Mouse (Mus musculus) layer of hippocampus, adult 11-12 months (tissue): Measurements from ENCODE around the gene Slc12a1.
A peak's percentile ranks its signal among the peaks of the same experiment; 100 is the strongest.

Experiments
- DNase-seq: peaks from one replicate; pipeline ENCODE4 v3.0.0; 2022; ENCODE audit warnings: low spot score

Gene Slc12a1

GRCm38 (mm10) chr2:125208894-125209596 lies 56.7 kb downstream of the Slc12a1 start:
- DNase-seq, result peak; percentile 15

GRCm38 (mm10) chr2:125211831-125212510 lies 59.7 kb downstream of the Slc12a1 start:
- DNase-seq, result no peak

- DNase-seq, result peak; percentile 81
Observed at GRCm38 (mm10) chr2:125214592-125214991, 62.3 kb downstream of the Slc12a1 start.

GRCm38 (mm10) chr2:125217286-125217685 lies 65.0 kb downstream of the Slc12a1 start:
- DNase-seq, result no peak

GRCm38 (mm10) chr2:125218566-125218965 lies 66.3 kb downstream of the Slc12a1 start:
- DNase-seq, result no peak

GRCm38 (mm10) chr2:125219268-125219667 lies 67.0 kb downstream of the Slc12a1 start:
- DNase-seq, result no peak

- DNase-seq, result no peak
Observed at GRCm38 (mm10) chr2:125221673-125222072, 69.4 kb downstream of the Slc12a1 start.

GRCm38 (mm10) chr2:125228472-125229409 lies 76.4 kb downstream of the Slc12a1 start:
- DNase-seq, result no peak

GRCm38 (mm10) chr2:125232183-125232582 lies 79.9 kb downstream of the Slc12a1 start:
- DNase-seq, result no peak

- DNase-seq, result no peak
Observed at GRCm38 (mm10) chr2:125233537-125233936, 81.2 kb downstream of the Slc12a1 start.

GRCm38 (mm10) chr2:125234049-125234448 lies 81.7 kb downstream of the Slc12a1 start:
- DNase-seq, result no peak

GRCm38 (mm10) chr2:125245545-125246285 lies 93.4 kb downstream of the Slc12a1 start:
- DNase-seq, result no peak

- DNase-seq, result no peak
Observed at GRCm38 (mm10) chr2:125246669-125247068, 94.4 kb downstream of the Slc12a1 start.

GRCm38 (mm10) chr2:125247108-125247961 lies 95.0 kb downstream of the Slc12a1 start, which contains the start of gene Dut:
Gene Dut, plus strand, starts transcription at chr2:125247190.
- peak; percentile 89 for DNase-seq

GRCm38 (mm10) chr2:125247962-125248235 lies 95.6 kb downstream of the Slc12a1 start:
- DNase-seq, result no peak

GRCm38 (mm10) chr2:125248256-125248655 lies 96.0 kb downstream of the Slc12a1 start:
- no peak for DNase-seq

- DNase-seq, result no peak
Observed at GRCm38 (mm10) chr2:125249339-125249738, 97.0 kb downstream of the Slc12a1 start.

GRCm38 (mm10) chr2:125249874-125250273 lies 97.6 kb downstream of the Slc12a1 start:
- DNase-seq, result no peak

GRCm38 (mm10) chr2:125251781-125252180 lies 99.5 kb downstream of the Slc12a1 start:
- DNase-seq, result no peak

GRCm38 (mm10) chr2:125252275-125252674 lies 100.0 kb downstream of the Slc12a1 start:
- peak; percentile 35 for DNase-seq

GRCm38 (mm10) chr2:125253699-125254098 lies 101.4 kb downstream of the Slc12a1 start:
- no peak for DNase-seq
